In the genomic region with DNA sequence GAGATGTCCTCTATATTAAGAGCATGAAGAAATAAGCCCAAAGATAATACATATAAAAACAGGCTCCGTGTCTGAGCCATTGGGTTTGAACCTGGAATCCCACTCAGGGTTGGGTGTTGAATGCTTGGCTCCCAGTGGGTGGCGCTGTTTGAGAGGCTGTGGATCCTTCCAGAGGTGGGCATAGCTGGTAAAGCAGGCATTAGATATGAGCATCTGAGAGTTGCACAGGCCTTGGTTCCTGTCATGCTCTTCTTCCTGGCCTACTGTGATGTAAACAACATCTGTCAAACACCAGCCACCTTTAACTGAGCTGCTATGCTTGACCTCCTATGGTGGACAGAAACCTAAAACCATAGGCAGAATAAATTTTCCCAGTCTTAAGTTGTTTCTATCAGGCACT, we compare ENCODE assay signal across 10 mouse cellular contexts. TPM values are rescaled to one million over a fixed set of nuclear protein-coding genes. Genes with fewer than 3 reads are reported as not detected.
DNase-seq lines count a peak whose midpoint lies in the region; ATAC-seq and TF ChIP-seq lines count a peak whose summit lies in the region.
"Had no signal": no experiment of that assay in that cellular context is flagged by ENCODE, and none has a peak within 500 bp of the region (broad histone marks: within the 10 kb centered on the region; RNA-seq: fewer than 3 reads in every experiment).

No protein-coding gene starts in this region.

- 45% methylated on average over 2 of the region's 2 CpGs for WGBS in midbrain, embryonic 10.5 days
- WGBS in midbrain, embryonic 15.5 days = 35% methylated on average over 2 of the region's 2 CpGs
- whole genome bisulfite sequencing in bone marrow, adult 2 months = 84% methylated on average over 2 of the region's 2 CpGs
- 52% methylated on average over 2 of the region's 2 CpGs for WGBS in olfactory bulb, adult 2 months

- intact Hi-C loops in gastrocnemius, adult 2 months (cut with DNase I) = no loop called here

- no peak overlapping the region for H3K27ac ChIP-seq in gastrocnemius, adult 2 months
- no peak overlapping the region for H3K27ac ChIP-seq in midbrain, embryonic 10.5 days (replicated peaks)
- H3K27ac ChIP-seq in midbrain, embryonic 15.5 days = no peak overlapping the region
- H3K27ac ChIP-seq in bone marrow, adult 2 months (ENCODE audit: control insufficient read depth, insufficient read depth, low read depth, low read length, poor library complexity) = no peak overlapping the region
- H3K27ac ChIP-seq in olfactory bulb, adult 2 months (ENCODE audit: insufficient read depth, low read depth, low read length) = peak overlapping the region; percentile 71

- H3K36me3 ChIP-seq in midbrain, embryonic 10.5 days = no peaks in the 10 kb centered on the region
- no peaks in the 10 kb centered on the region for H3K36me3 ChIP-seq in midbrain, embryonic 15.5 days (replicated peaks)

- H3K9ac ChIP-seq in midbrain, embryonic 15.5 days = no peak overlapping the region

- peaks cover 22% of the 10 kb centered on the region for H3K4me1 ChIP-seq in midbrain, embryonic 10.5 days
- peaks cover 15% of the 10 kb centered on the region for H3K4me1 ChIP-seq in midbrain, embryonic 15.5 days
- no peaks in the 10 kb centered on the region for H3K4me1 ChIP-seq in bone marrow, adult 2 months (ENCODE audit: control insufficient read depth, insufficient read depth, low read length)
- H3K4me1 ChIP-seq in olfactory bulb, adult 2 months (ENCODE audit: control insufficient read depth, insufficient read depth, low read length) = peaks cover 20% of the 10 kb centered on the region

- no peak overlapping the region for H3K4me3 ChIP-seq in gastrocnemius, adult 2 months
- no peak overlapping the region for H3K4me3 ChIP-seq in midbrain, embryonic 10.5 days
- H3K4me3 ChIP-seq in midbrain, embryonic 15.5 days = no peak overlapping the region
- H3K4me3 ChIP-seq in bone marrow, adult 2 months (replicated peaks; ENCODE audit: control insufficient read depth, low read depth, low read length) = no peak overlapping the region
- no peak overlapping the region for H3K4me3 ChIP-seq in olfactory bulb, adult 2 months (ENCODE audit: insufficient read depth, low read depth, low read length)

- peaks cover 90% of the 10 kb centered on the region for H3K27me3 ChIP-seq in midbrain, embryonic 10.5 days (ENCODE audit: low read depth, poor library complexity, severe bottlenecking)
- H3K27me3 ChIP-seq in midbrain, embryonic 15.5 days (replicated peaks) = peaks cover 7% of the 10 kb centered on the region; the same call in 1 of the 2 replicates

- DNase-seq in gastrocnemius, adult 2 months = no peak
- DNase-seq in gastrocnemius, postnatal 25 days = no peak
- DNase-seq in midbrain, embryonic 10.5 days (ENCODE audit: low spot score) = peak; percentile 27
- no peak for DNase-seq in urinary bladder, adult 18-20 months (ENCODE audit: low spot score in 2 of 2)
- DNase-seq in gastrocnemius, adult 8-10 months (ENCODE audit: low spot score in 2 of 2) = no peak
- DNase-seq: kidney, adult 9 months had no signal

- H3K9me3 ChIP-seq in midbrain, embryonic 10.5 days (replicated peaks) = no peaks in the 10 kb centered on the region
- no peaks in the 10 kb centered on the region for H3K9me3 ChIP-seq in midbrain, embryonic 15.5 days

- no peak overlapping the region for H3K4me2 ChIP-seq in midbrain, embryonic 15.5 days

- peak; percentile 41 for TF ChIP-seq CTCF in gastrocnemius, adult 2 months (IDR thresholded peaks at IDR 0.05)
- TF ChIP-seq CTCF in bone marrow, adult 2 months (IDR thresholded peaks at IDR 0.05; ENCODE audit: control insufficient read depth, insufficient read depth, low read length) = peak; percentile 53; the same call in 1 of the 2 replicates
- TF ChIP-seq CTCF in olfactory bulb, adult 2 months (IDR thresholded peaks at IDR 0.05; ENCODE audit: insufficient read depth, low read depth, low read length) = peak; percentile 48; the same call in 1 of the 2 replicates

- TF ChIP-seq POLR2A in bone marrow, adult 2 months (IDR thresholded peaks at IDR 0.05; ENCODE audit: borderline replicate concordance, control insufficient read depth, low read depth, low read length) = no peak
- no peak for TF ChIP-seq POLR2A in olfactory bulb, adult 2 months (IDR thresholded peaks at IDR 0.05; ENCODE audit: insufficient read depth, low read depth, low read length)

- no peak; the same call in 1 of the 2 replicates for ATAC-seq in midbrain, embryonic 15.5 days (replicated peaks)
- ATAC-seq: Patski had no signal

RNA-seq across cellular contexts. Expression of a gene that starts 38.7 kb away (rescaled TPM):
- 1 to 10 TPM in 1 of 2 experiments, under 1 TPM in 1; 0.31 to 1.2 TPM for total RNA-seq in gastrocnemius, adult 2 months (2021)
- under 1 TPM; 0.18 to 0.78 TPM for total RNA-seq in gastrocnemius, postnatal 25 days (2021)
- polyA plus RNA-seq in midbrain, embryonic 10.5 days (2016; fragmentation: Nextera tagmentation; extraction: Ambion mirVana) = 0.33 and 0.52 TPM in 2 replicates
- 5.1 and 6.4 TPM in 2 replicates for polyA plus RNA-seq in midbrain, embryonic 15.5 days (2015; fragmentation: Nextera tagmentation; extraction: Ambion mirVana)
- polyA plus RNA-seq in bone marrow, adult 2 months (2011; ENCODE audit: insufficient read depth, insufficient read length, low replicate concordance, missing spikeins) = not detected in 2 replicates
- not detected in 2 replicates for polyA plus RNA-seq in olfactory bulb, adult 2 months (2012; ENCODE audit: insufficient read depth, insufficient read length, low replicate concordance, missing spikeins)
- under 1 TPM; 0.40 to 0.92 (median 0.63) TPM for total RNA-seq in gastrocnemius, adult 8-10 months (2022)
- polyA plus RNA-seq: Patski had no signal
